Mouse (Mus musculus) heart, embryonic 14.5 days (tissue): ENCODE measurements at regions not wholly inside any gene's neighbourhood (a gene's known extent, or its start where the extent isn't known, plus 50 kb on each side); places are given as distances from the start of the nearest gene placed in this dataset.
A peak's percentile ranks its signal among the peaks of the same experiment; 100 is the strongest.

Experiments used
- ATAC-seq: fragments of 200-750 bp; cut with Nextera tagmentation; 2 replicates; pipeline ENCODE4 v1.8.0; 2017; ENCODE audit warnings: low read depth, moderate TSS enrichment; ENCODE audit not compliant: insufficient number of reproducible peaks, insufficient read depth, low FRiP score
- H3K27ac ChIP-seq, 2 experiments: fragments of 200-500 bp in 1 of 2; fragments of 300-500 bp in 1 of 2; sonication (generic) in 1 of 2; replicated peaks in 1 of 2; 2 replicates each; pipeline ENCODE4 v1.5.1; 2012 to 2014; ENCODE audit warnings: low read depth in 2 of 2, low read length in 2 of 2, control low read depth in 1 of 2, mild to moderate bottlenecking in 1 of 2, mixed read lengths in 1 of 2; ENCODE audit not compliant: control insufficient read depth in 1 of 2, insufficient read depth in 1 of 2
- H3K27me3 ChIP-seq: fragments of 300-500 bp; sonication (generic); 2 replicates; pipeline ENCODE4 v1.6.1; 2014; ENCODE audit warnings: mild to moderate bottlenecking, low read length, control low read depth; ENCODE audit not compliant: control insufficient read depth, insufficient read depth
- H3K36me3 ChIP-seq: fragments of 300-500 bp; sonication (generic); 2 replicates; pipeline ENCODE4 v1.6.1; 2014; ENCODE audit warnings: mild to moderate bottlenecking, control low read depth, low read length, mixed read lengths; ENCODE audit not compliant: control insufficient read depth, insufficient read depth
- H3K4me1 ChIP-seq, 2 experiments: fragments of 200-500 bp in 1 of 2; fragments of 300-500 bp in 1 of 2; sonication (generic) in 1 of 2; 2 replicates each; pipeline ENCODE4 v1.6.1; 2012 to 2014; ENCODE audit warnings: low read length in 2 of 2, control low read depth in 1 of 2, mixed read lengths in 1 of 2; ENCODE audit not compliant: control insufficient read depth in 2 of 2, insufficient read depth in 2 of 2
- H3K4me2 ChIP-seq: fragments of 300-500 bp; sonication (generic); 2 replicates; pipeline ENCODE4 v1.6.1; 2014; ENCODE audit warnings: mild to moderate bottlenecking, low read length
- H3K4me3 ChIP-seq, 2 experiments: fragments of 200-500 bp in 1 of 2; fragments of 300-500 bp in 1 of 2; sonication (generic) in 1 of 2; 2 replicates each; pipeline ENCODE4 v1.5.1; 2012 to 2014; ENCODE audit warnings: low read length in 2 of 2, mild to moderate bottlenecking in 2 of 2, control low read depth in 1 of 2, low read depth in 1 of 2, moderate library complexity in 1 of 2; ENCODE audit not compliant: control insufficient read depth in 1 of 2, insufficient read depth in 1 of 2
- H3K9ac ChIP-seq: fragments of 300-500 bp; sonication (generic); 2 replicates; pipeline ENCODE4 v1.6.1; 2014; ENCODE audit warnings: mild to moderate bottlenecking, low read length
- H3K9me3 ChIP-seq: fragments of 300-500 bp; sonication (generic); 2 replicates; pipeline ENCODE4 v1.6.1; 2016; ENCODE audit warnings: low read length, control low read depth; ENCODE audit not compliant: control insufficient read depth
- WGBS: fragments of 180-500 bp; shearing (Covaris S2); extraction: QIAGEN DNeasy Blood & Tissue Kit; methylation state at CpG from one replicate; pipeline ENCODE4 v1.1.7; 2014; 5-methylcytosine and 5-hydroxymethylcytosine counted together

GRCm38 (mm10) chr13:97588085-97588484 is 172.3 kb downstream of the Gm10260 start:
- ATAC-seq: no peak

GRCm38 (mm10) chr13:97587088-97587487 is 173.3 kb downstream of the Gm10260 start:
- no peak for ATAC-seq
- no peaks in the 10 kb centered on the region for H3K9me3 ChIP-seq
- no peak overlapping the region for H3K4me3 ChIP-seq
- peaks cover 0 to 4% of the 10 kb centered on the region in 2 experiments; a peak in 2 of 4 replicates for H3K4me1 ChIP-seq
- H3K4me2 ChIP-seq: no peak overlapping the region
- no peak overlapping the region for H3K9ac ChIP-seq
- no peak overlapping the region for H3K27ac ChIP-seq
- 79% methylated on average over 1 of the region's 1 CpGs for WGBS
- no peaks in the 10 kb centered on the region for H3K27me3 ChIP-seq
- no peaks in the 10 kb centered on the region for H3K36me3 ChIP-seq

More at GRCm38 (mm10) chr13:97588085-97588484, 172.3 kb downstream of the Gm10260 start:
- Histone ChIP-seq H3K4me3 (no peak overlapping the region), H3K9me3 (no peaks in the 10 kb centered on the region), H3K4me1 (peaks cover 0 to 4% of the 10 kb centered on the region in 2 experiments; a peak in 2 of 4 replicates), H3K36me3 (no peaks in the 10 kb centered on the region), H3K27ac (no peak overlapping the region), H3K4me2 (no peak overlapping the region), H3K27me3 (no peaks in the 10 kb centered on the region), H3K9ac (no peak overlapping the region)
- WGBS: 65% methylated on average over 1 of the region's 1 CpGs

DNA sequence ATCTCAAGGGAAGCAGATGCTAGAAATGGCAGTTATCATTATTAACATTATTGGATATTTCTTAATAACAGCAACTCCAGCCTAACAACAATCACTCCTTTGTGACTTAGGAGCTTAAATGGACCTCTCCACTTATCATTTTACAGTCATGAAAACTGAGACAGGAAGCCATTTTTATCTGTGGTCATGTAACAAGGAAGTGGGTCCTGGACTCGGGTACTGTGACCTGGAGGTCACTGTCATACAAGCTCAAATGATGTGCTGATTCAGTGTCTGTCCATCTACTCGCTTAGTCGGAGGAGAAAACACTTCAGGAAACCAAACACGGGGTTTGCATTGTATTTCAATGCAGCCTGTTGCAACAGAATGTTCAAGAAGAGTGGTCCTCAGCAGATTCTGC is 176.4 kb downstream of the Gm10260 start:
- no peaks in the 10 kb centered on the region for H3K27me3 ChIP-seq
- no peaks in the 10 kb centered on the region for H3K36me3 ChIP-seq
- H3K4me2 ChIP-seq: no peak overlapping the region
- no peak overlapping the region for H3K27ac ChIP-seq
- H3K4me1 ChIP-seq: peaks cover 17 to 20% of the 10 kb centered on the region in 2 experiments
- no peak for ATAC-seq
- no peaks in the 10 kb centered on the region for H3K9me3 ChIP-seq
- WGBS: 60% methylated on average over 4 of the region's 4 CpGs
- H3K9ac ChIP-seq: no peak overlapping the region
- no peak overlapping the region for H3K4me3 ChIP-seq

GRCm38 (mm10) chr13:97581380-97581779 is 179.1 kb downstream of the Gm10260 start:
- ATAC-seq: no peak
- no peak overlapping the region for H3K4me2 ChIP-seq
- H3K9ac ChIP-seq: no peak overlapping the region
- H3K4me3 ChIP-seq: no peak overlapping the region
- 41% methylated on average over 4 of the region's 4 CpGs for WGBS
- H3K27ac ChIP-seq: no peak overlapping the region
- no peaks in the 10 kb centered on the region for H3K27me3 ChIP-seq
- H3K9me3 ChIP-seq: no peaks in the 10 kb centered on the region
- H3K4me1 ChIP-seq: peaks cover 20 to 29% of the 10 kb centered on the region in 2 experiments
- no peaks in the 10 kb centered on the region for H3K36me3 ChIP-seq

- Histone ChIP-seq H3K27ac (no peak overlapping the region; a peak in 1 of 4 replicates), H3K4me1 (peaks cover 20 to 29% of the 10 kb centered on the region in 2 experiments), H3K9ac (no peak overlapping the region), H3K9me3 (no peaks in the 10 kb centered on the region), H3K4me2 (no peak overlapping the region), H3K36me3 (no peaks in the 10 kb centered on the region), H3K4me3 (no peak overlapping the region), H3K27me3 (no peaks in the 10 kb centered on the region)
- no peak for ATAC-seq
- WGBS: 13% methylated on average over 3 of the region's 3 CpGs
Observed at GRCm38 (mm10) chr13:97580241-97580874, 180.1 kb downstream of the Gm10260 start.

DNA sequence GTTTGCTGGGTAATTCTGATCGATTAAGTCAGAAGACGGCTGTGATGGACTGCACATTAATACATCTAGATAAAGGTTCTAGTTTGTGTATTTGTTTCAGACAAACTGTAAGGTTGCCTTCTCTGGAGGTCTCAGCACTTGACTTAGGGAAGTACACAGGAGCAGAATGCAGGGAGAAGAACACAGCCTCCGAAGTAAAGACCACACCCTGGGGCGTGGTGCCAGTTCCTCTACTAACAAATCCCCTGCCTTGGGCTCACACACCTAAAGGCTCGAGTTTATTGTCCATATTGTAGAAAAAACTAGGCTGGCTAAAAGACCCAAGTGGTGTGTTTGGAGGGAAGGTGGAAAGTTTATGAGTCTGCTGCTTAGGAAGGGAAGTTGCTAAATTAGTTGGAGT is 181.8 kb downstream of the Gm10260 start:
- Histone ChIP-seq H3K4me1 (peaks cover 24 to 35% of the 10 kb centered on the region in 2 experiments), H3K9me3 (no peaks in the 10 kb centered on the region), H3K4me3 (no peak overlapping the region), H3K4me2 (no peak overlapping the region), H3K27ac (no peak overlapping the region), H3K36me3 (no peaks in the 10 kb centered on the region), H3K9ac (no peak overlapping the region), H3K27me3 (no peaks in the 10 kb centered on the region)
- WGBS: 69% methylated on average over 5 of the region's 5 CpGs
- no peak for ATAC-seq

GRCm38 (mm10) chr13:97577081-97577785 is 183.2 kb downstream of the Gm10260 start:
- H3K27ac ChIP-seq: no peak overlapping the region
- WGBS: 54% methylated on average over 9 of the region's 9 CpGs
- H3K4me3 ChIP-seq: no peak overlapping the region
- H3K27me3 ChIP-seq: no peaks in the 10 kb centered on the region
- H3K36me3 ChIP-seq: no peaks in the 10 kb centered on the region
- peaks cover 25 to 35% of the 10 kb centered on the region in 2 experiments for H3K4me1 ChIP-seq
- peak overlapping the region; percentile 11; the same call in 1 of the 2 replicates for H3K9ac ChIP-seq
- H3K4me2 ChIP-seq: no peak overlapping the region
- ATAC-seq: no peak
- H3K9me3 ChIP-seq: no peaks in the 10 kb centered on the region
